Mouse (Mus musculus): ENCODE results near the gene Olfr521. TPM values are rescaled to one million over a fixed set of nuclear protein-coding genes. Genes with fewer than 3 reads are reported as not detected.
"Not testable (repeated sequence)": the region's sequence is repeated elsewhere in the genome, so short reads cannot be mapped to it uniquely, and the experiment has no call there.

Olfr521 gene
- polyA plus RNA-seq, 1 experiment from 2014 or later, result not detected

GRCm38 (mm10) chr7:99788563-99788962 is 25.3 kb downstream of the Olfr521 start:
- 16% methylated on average over 5 of the region's 5 CpGs for WGBS
- Histone ChIP-seq H3K4me3 (replicated peaks) (no peak overlapping the region), H3K27me3 (no peaks in the 10 kb centered on the region), H3K9me3 (replicated peaks) (no peaks in the 10 kb centered on the region), H3K9ac (no peak overlapping the region), H3K4me1 (peaks cover 5% of the 10 kb centered on the region), H3K4me2 (replicated peaks) (no peak overlapping the region), H3K36me3 (no peaks in the 10 kb centered on the region), H3K27ac (replicated peaks) (no peak overlapping the region)
- no peak for ATAC-seq (ENCODE audit: insufficient number of reproducible peaks, low FRiP score, low TSS enrichment, low read depth)

- H3K9ac ChIP-seq, result no peak overlapping the region
- H3K27me3 ChIP-seq, result no peaks in the 10 kb centered on the region
- H3K27ac ChIP-seq (replicated peaks), result no peak overlapping the region
- no peak overlapping the region for H3K4me2 ChIP-seq (replicated peaks)
- ATAC-seq (ENCODE audit: insufficient number of reproducible peaks, low FRiP score, low TSS enrichment, low read depth), result no peak
- WGBS, result 79% methylated on average over 10 of the region's 10 CpGs
- no peaks in the 10 kb centered on the region for H3K9me3 ChIP-seq (replicated peaks)
- no peak overlapping the region for H3K4me3 ChIP-seq (replicated peaks)
- H3K4me1 ChIP-seq, result peaks cover 12% of the 10 kb centered on the region
- no peaks in the 10 kb centered on the region for H3K36me3 ChIP-seq
Observed at GRCm38 (mm10) chr7:99790816-99791215, 27.5 kb downstream of the Olfr521 start.

- ATAC-seq (ENCODE audit: insufficient number of reproducible peaks, low FRiP score, low TSS enrichment, low read depth), result no peak
- H3K4me2 ChIP-seq (replicated peaks), result no peak overlapping the region
- H3K9me3 ChIP-seq (replicated peaks), result no peaks in the 10 kb centered on the region
- H3K4me1 ChIP-seq, result 0 out of 2 replicates have a peak, but pooled peaks cover 6% of the 10 kb centered on the region
- H3K36me3 ChIP-seq, result no peaks in the 10 kb centered on the region
- no peak overlapping the region for H3K27ac ChIP-seq (replicated peaks)
- peaks cover 8% of the 10 kb centered on the region; the same call in 1 of the 2 replicates for H3K27me3 ChIP-seq
- H3K4me3 ChIP-seq (replicated peaks), result no peak overlapping the region
- H3K9ac ChIP-seq, result no peak overlapping the region
- WGBS, result 37% methylated on average over 2 of the region's 2 CpGs
Observed at GRCm38 (mm10) chr7:99794096-99794495, 30.8 kb downstream of the Olfr521 start.

GRCm38 (mm10) chr7:99795192-99795981 is 32.1 kb downstream of the Olfr521 start:
- no peaks in the 10 kb centered on the region for H3K9me3 ChIP-seq (replicated peaks)
- no peak overlapping the region for H3K9ac ChIP-seq
- H3K4me1 ChIP-seq, result 0 out of 2 replicates have a peak, but pooled peaks cover 6% of the 10 kb centered on the region
- no peak overlapping the region for H3K4me2 ChIP-seq (replicated peaks)
- no peak for ATAC-seq (ENCODE audit: insufficient number of reproducible peaks, low FRiP score, low TSS enrichment, low read depth)
- H3K36me3 ChIP-seq, result no peaks in the 10 kb centered on the region
- no peak overlapping the region for H3K27ac ChIP-seq (replicated peaks)
- WGBS, result 16% methylated on average over 17 of the region's 17 CpGs
- H3K27me3 ChIP-seq, result peaks cover 8% of the 10 kb centered on the region; the same call in 1 of the 2 replicates
- H3K4me3 ChIP-seq (replicated peaks), result no peak overlapping the region

- Histone ChIP-seq H3K36me3 (no peaks in the 10 kb centered on the region), H3K4me3 (replicated peaks) (no peak overlapping the region), H3K9ac (no peak overlapping the region), H3K27ac (replicated peaks) (no peak overlapping the region), H3K4me1 (0 out of 2 replicates have a peak, but pooled peaks cover 6% of the 10 kb centered on the region), H3K4me2 (replicated peaks) (no peak overlapping the region), H3K27me3 (peaks cover 8% of the 10 kb centered on the region; the same call in 1 of the 2 replicates), H3K9me3 (replicated peaks) (no peaks in the 10 kb centered on the region)
- ATAC-seq (ENCODE audit: insufficient number of reproducible peaks, low FRiP score, low TSS enrichment, low read depth), result no peak
- WGBS, result 71% methylated on average over 3 of the region's 3 CpGs
Observed at GRCm38 (mm10) chr7:99796471-99796870, 33.2 kb downstream of the Olfr521 start.

GRCm38 (mm10) chr7:99797261-99797660 is 34.0 kb downstream of the Olfr521 start:
- H3K27ac ChIP-seq (replicated peaks), result no peak overlapping the region
- H3K4me2 ChIP-seq (replicated peaks), result no peak overlapping the region
- H3K4me1 ChIP-seq, result 0 out of 2 replicates have a peak, but pooled peaks cover 6% of the 10 kb centered on the region
- ATAC-seq (ENCODE audit: insufficient number of reproducible peaks, low FRiP score, low TSS enrichment, low read depth), result no peak
- H3K4me3 ChIP-seq (replicated peaks), result no peak overlapping the region
- no peak overlapping the region for H3K9ac ChIP-seq
- H3K27me3 ChIP-seq, result peaks cover 8% of the 10 kb centered on the region; the same call in 1 of the 2 replicates
- H3K36me3 ChIP-seq, result no peaks in the 10 kb centered on the region
- H3K9me3 ChIP-seq (replicated peaks), result no peaks in the 10 kb centered on the region
- 48% methylated on average over 3 of the region's 3 CpGs for WGBS

- Histone ChIP-seq H3K4me1 (0 out of 2 replicates have a peak, but pooled peaks cover 6% of the 10 kb centered on the region), H3K27ac (replicated peaks) (no peak overlapping the region), H3K27me3 (peaks cover 8% of the 10 kb centered on the region; the same call in 1 of the 2 replicates), H3K36me3 (no peaks in the 10 kb centered on the region), H3K4me2 (replicated peaks) (no peak overlapping the region), H3K9ac (no peak overlapping the region), H3K4me3 (replicated peaks) (no peak overlapping the region), H3K9me3 (replicated peaks) (no peaks in the 10 kb centered on the region)
- 35% methylated on average over 6 of the region's 6 CpGs for WGBS
- no peak for ATAC-seq (ENCODE audit: insufficient number of reproducible peaks, low FRiP score, low TSS enrichment, low read depth)
Observed at GRCm38 (mm10) chr7:99797911-99798647, 34.8 kb downstream of the Olfr521 start.

GRCm38 (mm10) chr7:99799118-99799517 is 35.8 kb downstream of the Olfr521 start:
- 73% methylated on average over 7 of the region's 7 CpGs for WGBS
- Histone ChIP-seq H3K4me2 (replicated peaks) (no peak overlapping the region), H3K9ac (no peak overlapping the region), H3K27ac (replicated peaks) (no peak overlapping the region), H3K27me3 (peaks cover 8% of the 10 kb centered on the region; the same call in 1 of the 2 replicates), H3K4me1 (0 out of 2 replicates have a peak, but pooled peaks cover 6% of the 10 kb centered on the region), H3K4me3 (replicated peaks) (no peak overlapping the region), H3K9me3 (replicated peaks) (no peaks in the 10 kb centered on the region), H3K36me3 (no peaks in the 10 kb centered on the region)
- no peak for ATAC-seq (ENCODE audit: insufficient number of reproducible peaks, low FRiP score, low TSS enrichment, low read depth)

GRCm38 (mm10) chr7:99803535-99803934 is 40.2 kb downstream of the Olfr521 start:
- H3K4me2 ChIP-seq (replicated peaks), result no peak overlapping the region
- H3K27ac ChIP-seq (replicated peaks), result no peak overlapping the region
- no peaks in the 10 kb centered on the region for H3K9me3 ChIP-seq (replicated peaks)
- H3K36me3 ChIP-seq, result no peaks in the 10 kb centered on the region
- 54% methylated on average over 8 of the region's 8 CpGs for WGBS
- no peak for ATAC-seq (ENCODE audit: insufficient number of reproducible peaks, low FRiP score, low TSS enrichment, low read depth)
- H3K4me1 ChIP-seq, result no peaks in the 10 kb centered on the region
- H3K9ac ChIP-seq, result no peak overlapping the region
- no peak overlapping the region for H3K4me3 ChIP-seq (replicated peaks)
- H3K27me3 ChIP-seq, result no peaks in the 10 kb centered on the region

GRCm38 (mm10) chr7:99804033-99804432 is 40.7 kb downstream of the Olfr521 start:
- 83% methylated on average over 3 of the region's 3 CpGs for WGBS
- H3K4me2 ChIP-seq (replicated peaks); H3K4me3 ChIP-seq (replicated peaks); H3K4me1 ChIP-seq; H3K9ac ChIP-seq; H3K27ac ChIP-seq (replicated peaks); H3K36me3 ChIP-seq; H3K27me3 ChIP-seq; ATAC-seq (ENCODE audit: insufficient number of reproducible peaks, low FRiP score, low TSS enrichment, low read depth); H3K9me3 ChIP-seq (replicated peaks): not testable (repeated sequence)

GRCm38 (mm10) chr7:99805340-99805739 is 42.0 kb downstream of the Olfr521 start:
- Histone ChIP-seq H3K27me3 (no peaks in the 10 kb centered on the region), H3K9me3 (replicated peaks) (no peaks in the 10 kb centered on the region), H3K36me3 (no peaks in the 10 kb centered on the region), H3K27ac (replicated peaks) (no peak overlapping the region), H3K4me1 (no peaks in the 10 kb centered on the region), H3K4me3 (replicated peaks) (no peak overlapping the region), H3K4me2 (replicated peaks) (no peak overlapping the region), H3K9ac (no peak overlapping the region)
- ATAC-seq (ENCODE audit: insufficient number of reproducible peaks, low FRiP score, low TSS enrichment, low read depth), result no peak
- WGBS, result 70% methylated on average over 1 of the region's 1 CpGs
